Mouse (Mus musculus) retina, adult 2 months (tissue): ENCODE results near the gene Defa33.
"Not testable (repeated sequence)": the region's sequence is repeated elsewhere in the genome, so short reads cannot be mapped to it uniquely, and the experiment has no call there.

Experiments
- DNase-seq: peaks from one replicate; pipeline ENCODE4 v3.0.0-alpha.2; 2012; ENCODE audit warnings: low read depth, low spot score

The Defa33 gene

DNA sequence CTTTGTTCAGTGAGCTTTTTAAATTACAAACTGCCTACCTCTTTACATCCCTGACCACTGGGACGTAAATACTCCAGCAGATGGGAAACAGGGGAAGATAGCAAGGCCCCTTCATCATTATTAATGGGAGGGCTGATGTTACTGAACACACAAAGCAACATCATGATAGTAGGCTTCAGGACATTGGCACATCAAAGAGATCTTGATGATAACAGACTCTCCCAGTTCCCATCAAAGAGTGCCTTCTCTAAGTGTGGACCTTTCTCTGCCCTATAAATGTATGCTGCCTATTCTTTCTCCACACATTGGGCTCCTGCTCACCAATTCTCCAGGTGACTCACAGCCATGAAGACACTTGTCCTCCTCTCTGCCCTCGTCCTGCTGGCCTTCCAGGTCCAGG, at the start of gene Defa33:
Gene Defa33 (plus strand): TSS at position 301 of the 400 bp plus-strand sequence.
- DNase-seq, result not testable (repeated sequence)

DNA sequence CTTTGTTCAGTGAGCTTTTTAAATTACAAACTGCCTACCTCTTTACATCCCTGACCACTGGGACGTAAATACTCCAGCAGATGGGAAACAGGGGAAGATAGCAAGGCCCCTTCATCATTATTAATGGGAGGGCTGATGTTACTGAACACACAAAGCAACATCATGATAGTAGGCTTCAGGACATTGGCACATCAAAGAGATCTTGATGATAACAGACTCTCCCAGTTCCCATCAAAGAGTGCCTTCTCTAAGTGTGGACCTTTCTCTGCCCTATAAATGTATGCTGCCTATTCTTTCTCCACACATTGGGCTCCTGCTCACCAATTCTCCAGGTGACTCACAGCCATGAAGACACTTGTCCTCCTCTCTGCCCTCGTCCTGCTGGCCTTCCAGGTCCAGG, 13.4 kb upstream of the Defa33 start, which contains the start of gene Defa2:
Gene Defa2 (plus strand): TSS at position 301 of the 400 bp plus-strand sequence.
- DNase-seq, result not testable (repeated sequence)

DNA sequence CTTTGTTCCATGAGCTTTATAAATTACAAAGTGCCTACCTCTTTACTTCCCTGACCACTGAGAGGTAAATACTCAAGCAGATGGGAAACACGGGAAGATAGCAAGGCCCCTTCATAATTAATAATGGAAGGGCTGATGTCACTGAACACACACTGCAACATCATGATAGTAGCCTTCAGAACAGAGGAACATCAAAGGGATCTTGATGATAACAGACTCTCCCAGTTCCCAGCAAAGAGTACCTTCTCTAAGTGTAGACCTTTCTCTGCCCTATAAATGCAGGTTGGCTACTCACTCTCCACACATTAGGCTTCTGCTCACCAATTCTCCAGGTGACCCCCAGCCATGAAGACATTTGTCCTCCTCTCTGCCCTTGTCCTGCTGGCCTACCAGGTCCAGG, 35.5 kb downstream of the Defa33 start, which contains the start of gene Defa36:
Gene Defa36 (plus strand): TSS at position 301 of the 400 bp plus-strand sequence.
- not testable (repeated sequence) for DNase-seq
